In genomic region chr12:52780216-52780615, GRCm38 (mm10) we compare ENCODE assay signal across 28 mouse cellular contexts.
DNase-seq lines count a peak whose midpoint lies in the region; ATAC-seq and TF ChIP-seq lines count a peak whose summit lies in the region.
"Had no signal": no experiment of that assay in that cellular context is flagged by ENCODE, and none has a peak within 500 bp of the region (broad histone marks: within the 10 kb centered on the region; RNA-seq: fewer than 3 reads in every experiment).

No protein-coding gene starts in this region.

- no peaks in the 10 kb centered on the region for H3K9me3 ChIP-seq in embryonic facial prominence, embryonic 14.5 days (ENCODE audit: control insufficient read depth, low read length)
- H3K9me3 ChIP-seq in embryonic facial prominence, embryonic 10.5 days = no peaks in the 10 kb centered on the region
- no peaks in the 10 kb centered on the region for H3K9me3 ChIP-seq in hindbrain, postnatal 0 days (ENCODE audit: low read length)
- H3K9me3 ChIP-seq: heart, embryonic 13.5 days; limb, embryonic 15.5 days had no signal

- no peak overlapping the region for H3K9ac ChIP-seq in embryonic facial prominence, embryonic 14.5 days (ENCODE audit: low read depth, low read length)
- H3K9ac ChIP-seq in hindbrain, postnatal 0 days (replicated peaks; ENCODE audit: low read length) = no peak overlapping the region
- H3K9ac ChIP-seq: heart, embryonic 13.5 days; limb, embryonic 15.5 days; liver, embryonic 14.5 days; lung, embryonic 14.5 days had no signal

- peaks cover 3% of the 10 kb centered on the region; the same call in 1 of the 2 replicates for H3K4me1 ChIP-seq in embryonic facial prominence, embryonic 14.5 days (ENCODE audit: control insufficient read depth, insufficient read depth, low read length)
- H3K4me1 ChIP-seq in embryonic facial prominence, embryonic 10.5 days = peaks cover 24% of the 10 kb centered on the region
- H3K4me1 ChIP-seq in embryonic fibroblast, embryonic 13.5 days (ENCODE audit: control insufficient read depth, insufficient read depth, low read length) = peaks cover 13% of the 10 kb centered on the region; the same call in 1 of the 2 replicates
- H3K4me1 ChIP-seq in hindbrain, postnatal 0 days (ENCODE audit: insufficient read depth, low read length) = peaks cover 7% of the 10 kb centered on the region; the same call in 1 of the 2 replicates

- no peak overlapping the region for H3K4me3 ChIP-seq in embryonic facial prominence, embryonic 14.5 days (ENCODE audit: low read depth, low read length)
- no peak overlapping the region for H3K4me3 ChIP-seq in embryonic facial prominence, embryonic 10.5 days
- H3K4me3 ChIP-seq in embryonic fibroblast, embryonic 13.5 days (ENCODE audit: insufficient read depth, low read length) = no peak overlapping the region
- no peak overlapping the region for H3K4me3 ChIP-seq in hindbrain, postnatal 0 days (ENCODE audit: low read length)
- H3K4me3 ChIP-seq: heart, adult 2 months; heart, embryonic 13.5 days; limb, embryonic 15.5 days had no signal

- no peak for TF ChIP-seq POLR2A in embryonic fibroblast, embryonic 13.5 days (IDR thresholded peaks at IDR 0.05; ENCODE audit: low read depth, low read length)

- peak; percentile 32 for DNase-seq in embryonic facial prominence, embryonic 14.5 days (ENCODE audit: low spot score)
- no peak for DNase-seq in embryonic facial prominence, embryonic 10.5 days (ENCODE audit: low spot score)
- DNase-seq in 3T3-L1 (ENCODE audit: low read depth, low spot score) = peak; percentile 54
- DNase-seq in hindbrain, postnatal 0 days (ENCODE audit: low spot score) = peak; percentile 46
- no peak for DNase-seq in spleen, postnatal 14 days (ENCODE audit: low spot score in 2 of 2)
- no peak for DNase-seq in urinary bladder, adult 2 months (ENCODE audit: low spot score)
- DNase-seq in cerebellum, adult 11-12 months = no peak
- DNase-seq: cerebellum, adult 2 months; cerebellum, postnatal 36 days; gastrocnemius, postnatal 14 days; heart, adult 2 months; heart, postnatal 14 days; kidney, adult 18-20 months; kidney, postnatal 4 days; layer of hippocampus, adult 9-11 months; left cerebral cortex, postnatal 4 days; lung, embryonic 14.5 days; lung, postnatal 4 days; midbrain, embryonic 14.5 days; thymus, adult 2 months had no signal

- 38% methylated on average over 5 of the region's 5 CpGs for WGBS in embryonic facial prominence, embryonic 14.5 days
- 68% methylated on average over 5 of the region's 5 CpGs for WGBS in embryonic facial prominence, embryonic 10.5 days
- 12% methylated on average over 5 of the region's 5 CpGs for WGBS in hindbrain, postnatal 0 days

- no peak for ATAC-seq in embryonic facial prominence, embryonic 14.5 days (ENCODE audit: low read depth)
- ATAC-seq in hindbrain, postnatal 0 days = 0 out of 2 replicates have a peak, but pooled peaks have one; percentile 25
- ATAC-seq: CD4-positive, CD25-positive, alpha-beta regulatory T cell, adult 4 months; forebrain, embryonic 14.5 days; inflammation-experienced regulatory T-cells, adult 6 months had no signal

- H3K36me3 ChIP-seq in embryonic facial prominence, embryonic 14.5 days (ENCODE audit: control insufficient read depth, insufficient read depth, low read length) = no peaks in the 10 kb centered on the region
- H3K36me3 ChIP-seq in embryonic facial prominence, embryonic 10.5 days (replicated peaks) = no peaks in the 10 kb centered on the region
- H3K36me3 ChIP-seq in hindbrain, postnatal 0 days (ENCODE audit: insufficient read depth, low read length) = no peaks in the 10 kb centered on the region
- H3K36me3 ChIP-seq: heart, embryonic 13.5 days; limb, embryonic 15.5 days had no signal

- no peak overlapping the region for H3K4me2 ChIP-seq in embryonic facial prominence, embryonic 14.5 days (ENCODE audit: low read depth, low read length)
- peak overlapping the region; percentile 7; the same call in 1 of the 2 replicates for H3K4me2 ChIP-seq in hindbrain, postnatal 0 days (ENCODE audit: low read depth, low read length)
- H3K4me2 ChIP-seq: heart, embryonic 13.5 days; limb, embryonic 15.5 days; lung, embryonic 14.5 days had no signal

- TF ChIP-seq CTCF in embryonic fibroblast, embryonic 13.5 days (IDR thresholded peaks at IDR 0.05; ENCODE audit: borderline replicate concordance, insufficient read depth, low read length) = no peak
- no peak for TF ChIP-seq CTCF in hindbrain, postnatal 0 days (IDR thresholded peaks at IDR 0.05; ENCODE audit: low read depth)

- no peak overlapping the region; the same call in 1 of the 2 replicates for H3K27ac ChIP-seq in embryonic facial prominence, embryonic 14.5 days (replicated peaks; ENCODE audit: low read depth, low read length)
- H3K27ac ChIP-seq in embryonic facial prominence, embryonic 10.5 days (replicated peaks) = no peak overlapping the region
- H3K27ac ChIP-seq in embryonic fibroblast, embryonic 13.5 days (ENCODE audit: insufficient read depth, low read length) = peak overlapping the region; percentile 71
- H3K27ac ChIP-seq in hindbrain, postnatal 0 days = peak overlapping the region; percentile 26; the same call in 1 of the 2 replicates
- H3K27ac ChIP-seq: heart, adult 2 months; heart, embryonic 13.5 days; limb, embryonic 15.5 days; liver, embryonic 14.5 days; stomach, postnatal 0 days had no signal

- H3K27me3 ChIP-seq in embryonic facial prominence, embryonic 14.5 days (replicated peaks; ENCODE audit: control insufficient read depth, insufficient read depth, low read length) = no peaks in the 10 kb centered on the region
- H3K27me3 ChIP-seq in embryonic facial prominence, embryonic 10.5 days (replicated peaks; ENCODE audit: low read depth, poor library complexity, severe bottlenecking) = no peaks in the 10 kb centered on the region; the same call in 1 of the 2 replicates
- no peaks in the 10 kb centered on the region for H3K27me3 ChIP-seq in hindbrain, postnatal 0 days (ENCODE audit: insufficient read depth, low read length)
- H3K27me3 ChIP-seq: heart, embryonic 13.5 days; limb, embryonic 15.5 days had no signal

Comparison
In these comparisons a context has a peak if more than half of its experiments do, and no peak if none do; other contexts are left out.
1. DNase-seq: peak in embryonic facial prominence, embryonic 14.5 days (single experiment), 3T3-L1 (single experiment) and hindbrain, postnatal 0 days (single experiment); none in embryonic facial prominence, embryonic 10.5 days (single experiment), spleen, postnatal 14 days (0 of 2), urinary bladder, adult 2 months (single experiment) and cerebellum, adult 11-12 months (single experiment).
2. H3K27ac ChIP-seq: peak in embryonic fibroblast, embryonic 13.5 days (single experiment) and hindbrain, postnatal 0 days (single experiment); none in embryonic facial prominence, embryonic 14.5 days (single experiment) and embryonic facial prominence, embryonic 10.5 days (single experiment).